Mouse (Mus musculus) adrenal gland, adult 18-20 months (tissue): ENCODE results near the gene Fkbp8. TPM values are rescaled to one million over a fixed set of nuclear protein-coding genes. Genes with fewer than 3 reads are reported as not detected.

Source experiments
- total RNA-seq, 2 experiments: library from RNA; stranded (reverse); gene quantifications; 1 replicate in 1 of 2; 2 replicates in 1 of 2; pipeline ENCODE4 v1.2.3; 2021

Fkbp8 gene
- total RNA-seq, 2 experiments from 2014 or later, result 257 to 332 TPM

Other genes starting within 250 kb of the Fkbp8 start
- gene Homer3, start 244.9 kb upstream of the Fkbp8 start, total RNA-seq, result 10 to 100 TPM; 18.5 to 19.8 TPM
- gene Ddx49, start 225.2 kb upstream of the Fkbp8 start, total RNA-seq, result 10 to 100 TPM; 63.9 to 70.5 TPM
- gene Cope, start 225.2 kb upstream of the Fkbp8 start, total RNA-seq, result 100 to 1,000 TPM; 185 to 205 TPM
- gene Cers1, start 211.9 kb upstream of the Fkbp8 start, total RNA-seq, result 1 to 10 TPM; 2.0 to 2.5 TPM
- gene Gdf1, start 197.9 kb upstream of the Fkbp8 start, total RNA-seq, result not detected
- gene Upf1, start 174.4 kb upstream of the Fkbp8 start, total RNA-seq, result 10 to 100 TPM; 64.0 to 70.2 TPM
- under 1 TPM in 1 of 2 experiments, not detected in 1; 0.35 TPM for gene Comp, start 154.2 kb upstream of the Fkbp8 start, total RNA-seq
- 10 to 100 TPM; 19.3 to 22.3 TPM for gene Crtc1, start 88.1 kb upstream of the Fkbp8 start, total RNA-seq
- gene Klhl26, start 50.8 kb upstream of the Fkbp8 start, total RNA-seq, result 10 to 100 TPM; 26.0 to 27.0 TPM
- 10 to 100 TPM; 20.4 to 26.4 TPM for gene Tmem59l, start 40.4 kb upstream of the Fkbp8 start, total RNA-seq
- 1 to 10 TPM in 1 of 2 experiments, under 1 TPM in 1; 0.74 to 1.6 TPM for gene Crlf1, start 34.6 kb upstream of the Fkbp8 start, total RNA-seq
- 100 to 1,000 TPM; 155 to 174 TPM for gene Rex1bd, start 21.0 kb upstream of the Fkbp8 start, total RNA-seq
- gene Uba52, start 16.9 kb upstream of the Fkbp8 start, total RNA-seq, result 1,000 to 10,000 TPM; 1,449 to 1,570 TPM
- gene Kxd1, start 232 bp downstream of the Fkbp8 start, total RNA-seq, result 10 to 100 TPM; 68.1 to 76.3 TPM
- 10 to 100 TPM; 23.1 to 26.6 TPM for gene Ell, start 11.7 kb downstream of the Fkbp8 start, total RNA-seq
- gene Isyna1, start 66.6 kb downstream of the Fkbp8 start, total RNA-seq, result 100 to 1,000 TPM; 115 to 165 TPM
- 10 to 100 TPM; 78.5 to 86.9 TPM for gene Ssbp4, start 81.1 kb downstream of the Fkbp8 start, total RNA-seq
- 1 to 10 TPM; 1.4 to 3.0 TPM for gene Lrrc25, start 88.4 kb downstream of the Fkbp8 start, total RNA-seq
- gene Gdf15, start 104.7 kb downstream of the Fkbp8 start, total RNA-seq, result 1 to 10 TPM; 2.2 to 6.4 TPM
- 100 to 1,000 TPM; 101 to 153 TPM for gene Pgpep1, start 132.7 kb downstream of the Fkbp8 start, total RNA-seq
- gene Lsm4, start 145.5 kb downstream of the Fkbp8 start, total RNA-seq, result 10 to 100 TPM; 73.2 to 75.9 TPM
- 100 to 1,000 TPM; 228 to 252 TPM for gene Jund, start 171.2 kb downstream of the Fkbp8 start, total RNA-seq
- under 1 TPM in 1 of 2 experiments, not detected in 1; 0.10 TPM for gene Iqcn, start 175.7 kb downstream of the Fkbp8 start, total RNA-seq
- under 1 TPM in 1 of 2 experiments, not detected in 1; 0.53 TPM for gene Gm3336, start 190.8 kb downstream of the Fkbp8 start, total RNA-seq
- under 1 TPM; 0.42 to 0.86 TPM for gene Pde4c, start 196.0 kb downstream of the Fkbp8 start, total RNA-seq
- 10 to 100 TPM; 52.4 to 60.4 TPM for gene Rab3a, start 227.0 kb downstream of the Fkbp8 start, total RNA-seq
- 100 to 1,000 TPM in 1 of 2 experiments, 10 to 100 TPM in 1; 94.9 to 120 TPM for gene Mpv17l2, start 233.2 kb downstream of the Fkbp8 start, total RNA-seq
- gene Pik3r2, start 249.0 kb downstream of the Fkbp8 start, total RNA-seq, result 10 to 100 TPM; 30.5 to 36.5 TPM